Mouse (Mus musculus) limb, embryonic 14.5 days (tissue): ENCODE results near the gene Olfr525. TPM values are rescaled to one million over a fixed set of nuclear protein-coding genes. Genes with fewer than 3 reads are reported as not detected.

Experiments used
- ATAC-seq: fragments of 200-750 bp; cut with Nextera tagmentation; 2 replicates; pipeline ENCODE4 v1.8.0; 2017; ENCODE audit warnings: low read depth, moderate number of reproducible peaks, moderate TSS enrichment; ENCODE audit not compliant: low FRiP score
- DNase-seq: peaks from one replicate; pipeline ENCODE4 v3.0.0-alpha.2; 2015; ENCODE audit warnings: low spot score
- H3K27ac ChIP-seq: fragments of 300-500 bp; sonication (generic); replicated peaks from 2 replicates; pipeline ENCODE4 v1.5.1; 2014; ENCODE audit warnings: low read depth, mild to moderate bottlenecking, low read length, moderate library complexity, mixed read lengths
- H3K27me3 ChIP-seq: fragments of 300-500 bp; sonication (generic); 2 replicates; pipeline ENCODE4 v1.6.1; 2014; ENCODE audit warnings: low read length, mixed read lengths; ENCODE audit not compliant: control insufficient read depth, insufficient read depth
- H3K36me3 ChIP-seq: fragments of 300-500 bp; sonication (generic); 2 replicates; pipeline ENCODE4 v1.6.1; 2014; ENCODE audit warnings: mild to moderate bottlenecking, low read length, moderate library complexity, mixed read lengths; ENCODE audit not compliant: control insufficient read depth, insufficient read depth
- H3K4me1 ChIP-seq: fragments of 300-500 bp; sonication (generic); 2 replicates; pipeline ENCODE4 v1.6.1; 2014; ENCODE audit warnings: antibody characterized with exemption, low read length, mixed read lengths; ENCODE audit not compliant: control insufficient read depth, insufficient read depth
- H3K4me2 ChIP-seq: fragments of 300-500 bp; sonication (generic); replicated peaks from 2 replicates; pipeline ENCODE4 v1.6.1; 2014; ENCODE audit warnings: low read depth, mild to moderate bottlenecking, low read length, moderate library complexity; ENCODE audit not compliant: severe bottlenecking
- H3K4me3 ChIP-seq: fragments of 300-500 bp; sonication (generic); replicated peaks from 2 replicates; pipeline ENCODE4 v1.5.1; 2014; ENCODE audit warnings: low read length
- H3K9ac ChIP-seq: fragments of 300-500 bp; sonication (generic); 2 replicates; pipeline ENCODE4 v1.6.1; 2014; ENCODE audit warnings: mild to moderate bottlenecking, low read depth, low read length, moderate library complexity; ENCODE audit not compliant: severe bottlenecking
- H3K9me3 ChIP-seq: fragments of 300-500 bp; sonication (generic); 2 replicates; pipeline ENCODE4 v1.6.1; 2016; ENCODE audit warnings: low read length; ENCODE audit not compliant: control insufficient read depth
- POLR2A ChIP-seq: fragments of 200-500 bp; IDR thresholded peaks from 2 replicates; pipeline ENCODE4 v1.8.0; 2012; ENCODE audit warnings: inconsistent platforms, mild to moderate bottlenecking, moderate library complexity, borderline replicate concordance; ENCODE audit not compliant: insufficient read depth, insufficient read length; ENCODE audit errors: extremely low read depth
- WGBS: fragments of 180-500 bp; shearing (Covaris S2); extraction: QIAGEN DNeasy Blood & Tissue Kit; methylation state at CpG from one replicate; pipeline ENCODE4 v1.1.7; 2014; 5-methylcytosine and 5-hydroxymethylcytosine counted together
- polyA plus RNA-seq, 2 experiments: library from polyadenylated mRNA; depleted of rRNA in 1 of 2; stranded (reverse) in 1 of 2; unstranded in 1 of 2; fragments of >200 nt; fragmentation: Nextera tagmentation in 1 of 2; extraction: Ambion mirVana in 1 of 2; gene quantifications; 2 replicates each; pipeline versions ENCODE4 v1.2.1 to v1.2.3; 2012 to 2014

Gene Olfr525
- polyA plus RNA-seq, 2 experiments, result not detected

GRCm38 (mm10) chr7:140376911-140377310 lies 56.3 kb downstream of the Olfr525 start:
- Histone ChIP-seq H3K4me2 (no peak overlapping the region), H3K27me3 (no peaks in the 10 kb centered on the region), H3K27ac (no peak overlapping the region), H3K9ac (no peak overlapping the region), H3K4me3 (no peak overlapping the region), H3K36me3 (no peaks in the 10 kb centered on the region), H3K4me1 (no peaks in the 10 kb centered on the region), H3K9me3 (no peaks in the 10 kb centered on the region)
- ATAC-seq (no peak), DNase-seq (no peak)
- TF ChIP-seq POLR2A, result no peak
- WGBS, result 93% methylated on average over 2 of the region's 2 CpGs

Other genes with a start within 250 kb of the Olfr525 start
- gene Caly, start 238.3 kb upstream of the Olfr525 start, polyA plus RNA-seq (2012; rRNA removed), result 0.46 and 0.65 TPM in 2 replicates
- 0.69 and 0.77 TPM in 2 replicates for gene Caly, start 238.3 kb upstream of the Olfr525 start, polyA plus RNA-seq (2014; fragmentation: Nextera tagmentation; extraction: Ambion mirVana)
- gene Prap1, start 227.5 kb upstream of the Olfr525 start, polyA plus RNA-seq (2012; rRNA removed), result 0.80 and 13.6 TPM in 2 replicates
- 0.33 TPM in 1 of 2 replicates, not detected in the other for gene Prap1, start 227.5 kb upstream of the Olfr525 start, polyA plus RNA-seq (2014; fragmentation: Nextera tagmentation; extraction: Ambion mirVana)
- 30.3 TPM in 2 replicates for gene Fuom, start 218.4 kb upstream of the Olfr525 start, polyA plus RNA-seq (2012; rRNA removed)
- gene Fuom, start 218.4 kb upstream of the Olfr525 start, polyA plus RNA-seq (2014; fragmentation: Nextera tagmentation; extraction: Ambion mirVana), result 28.3 and 28.8 TPM in 2 replicates
- gene Paox, start 205.1 kb upstream of the Olfr525 start, polyA plus RNA-seq (2012; rRNA removed), result 12.6 and 13.5 TPM in 2 replicates
- gene Paox, start 205.1 kb upstream of the Olfr525 start, polyA plus RNA-seq (2014; fragmentation: Nextera tagmentation; extraction: Ambion mirVana), result 17.8 and 19.4 TPM in 2 replicates
- 78.1 and 127 TPM in 2 replicates for gene Echs1, start 204.4 kb upstream of the Olfr525 start, polyA plus RNA-seq (2012; rRNA removed)
- 153 and 159 TPM in 2 replicates for gene Echs1, start 204.4 kb upstream of the Olfr525 start, polyA plus RNA-seq (2014; fragmentation: Nextera tagmentation; extraction: Ambion mirVana)
- 26.5 and 28.8 TPM in 2 replicates for gene Mtg1, start 183.3 kb upstream of the Olfr525 start, polyA plus RNA-seq (2012; rRNA removed)
- 22.9 and 28.4 TPM in 2 replicates for gene Mtg1, start 183.3 kb upstream of the Olfr525 start, polyA plus RNA-seq (2014; fragmentation: Nextera tagmentation; extraction: Ambion mirVana)
- 0.20 and 0.24 TPM in 2 replicates for gene Sprn, start 166.0 kb upstream of the Olfr525 start, polyA plus RNA-seq (2012; rRNA removed)
- 0.14 and 0.26 TPM in 2 replicates for gene Sprn, start 166.0 kb upstream of the Olfr525 start, polyA plus RNA-seq (2014; fragmentation: Nextera tagmentation; extraction: Ambion mirVana)
- not detected in 2 replicates for gene Olfr522, start 156.1 kb upstream of the Olfr525 start, polyA plus RNA-seq (2012; rRNA removed)
- gene Olfr522, start 156.1 kb upstream of the Olfr525 start, polyA plus RNA-seq (2014; fragmentation: Nextera tagmentation; extraction: Ambion mirVana), result not detected in 2 replicates
- gene Olfr523, start 147.6 kb upstream of the Olfr525 start, polyA plus RNA-seq (2012; rRNA removed), result not detected in 2 replicates
- gene Olfr523, start 147.6 kb upstream of the Olfr525 start, polyA plus RNA-seq (2014; fragmentation: Nextera tagmentation; extraction: Ambion mirVana), result not detected in 2 replicates
- not detected in 2 replicates for gene Olfr524, start 114.9 kb upstream of the Olfr525 start, polyA plus RNA-seq (2012; rRNA removed)
- gene Olfr524, start 114.9 kb upstream of the Olfr525 start, polyA plus RNA-seq (2014; fragmentation: Nextera tagmentation; extraction: Ambion mirVana), result not detected in 2 replicates
- gene Cd163l1, start 102.6 kb upstream of the Olfr525 start, polyA plus RNA-seq (2012; rRNA removed), result 0.04 and 0.05 TPM in 2 replicates
- 0.11 TPM in 2 replicates for gene Cd163l1, start 102.6 kb upstream of the Olfr525 start, polyA plus RNA-seq (2014; fragmentation: Nextera tagmentation; extraction: Ambion mirVana)
- 0.01 and 0.03 TPM in 2 replicates for gene 5830411N06Rik, start 73.6 kb upstream of the Olfr525 start, polyA plus RNA-seq (2012; rRNA removed)
- gene 5830411N06Rik, start 73.6 kb upstream of the Olfr525 start, polyA plus RNA-seq (2014; fragmentation: Nextera tagmentation; extraction: Ambion mirVana), result not detected in 2 replicates
- gene Olfr527, start 13.2 kb downstream of the Olfr525 start, polyA plus RNA-seq (2012; rRNA removed), result not detected in 2 replicates
- gene Olfr527, start 13.2 kb downstream of the Olfr525 start, polyA plus RNA-seq (2014; fragmentation: Nextera tagmentation; extraction: Ambion mirVana), result not detected in 2 replicates
- gene Olfr60, start 40.8 kb downstream of the Olfr525 start, polyA plus RNA-seq (2012; rRNA removed), result not detected in 2 replicates
- not detected in 2 replicates for gene Olfr60, start 40.8 kb downstream of the Olfr525 start, polyA plus RNA-seq (2014; fragmentation: Nextera tagmentation; extraction: Ambion mirVana)
- not detected in 2 replicates for gene Olfr530, start 55.5 kb downstream of the Olfr525 start, polyA plus RNA-seq (2012; rRNA removed)
- gene Olfr530, start 55.5 kb downstream of the Olfr525 start, polyA plus RNA-seq (2014; fragmentation: Nextera tagmentation; extraction: Ambion mirVana), result not detected in 2 replicates
- gene Olfr531, start 82.1 kb downstream of the Olfr525 start, polyA plus RNA-seq (2012; rRNA removed), result not detected in 2 replicates
- gene Olfr531, start 82.1 kb downstream of the Olfr525 start, polyA plus RNA-seq (2014; fragmentation: Nextera tagmentation; extraction: Ambion mirVana), result not detected in 2 replicates
- not detected in 2 replicates for gene Olfr532, start 100.8 kb downstream of the Olfr525 start, polyA plus RNA-seq (2012; rRNA removed)
- not detected in 2 replicates for gene Olfr532, start 100.8 kb downstream of the Olfr525 start, polyA plus RNA-seq (2014; fragmentation: Nextera tagmentation; extraction: Ambion mirVana)
- not detected in 2 replicates for gene Olfr533, start 142.5 kb downstream of the Olfr525 start, polyA plus RNA-seq (2012; rRNA removed)
- gene Olfr533, start 142.5 kb downstream of the Olfr525 start, polyA plus RNA-seq (2014; fragmentation: Nextera tagmentation; extraction: Ambion mirVana), result not detected in 2 replicates
- not detected in 2 replicates for gene Olfr535, start 163.4 kb downstream of the Olfr525 start, polyA plus RNA-seq (2012; rRNA removed)
- not detected in 2 replicates for gene Olfr535, start 163.4 kb downstream of the Olfr525 start, polyA plus RNA-seq (2014; fragmentation: Nextera tagmentation; extraction: Ambion mirVana)
- not detected in 2 replicates for gene Olfr536, start 186.5 kb downstream of the Olfr525 start, polyA plus RNA-seq (2012; rRNA removed)
- not detected in 2 replicates for gene Olfr536, start 186.5 kb downstream of the Olfr525 start, polyA plus RNA-seq (2014; fragmentation: Nextera tagmentation; extraction: Ambion mirVana)
- not detected in 2 replicates for gene Olfr538, start 247.0 kb downstream of the Olfr525 start, polyA plus RNA-seq (2012; rRNA removed)
- gene Olfr538, start 247.0 kb downstream of the Olfr525 start, polyA plus RNA-seq (2014; fragmentation: Nextera tagmentation; extraction: Ambion mirVana), result not detected in 2 replicates